Mouse (Mus musculus) E14TG2a.4 (cell line): ENCODE data around the gene Clcn3.

Experiments
- H3K27me3 ChIP-seq: 2 replicates; pipeline ENCODE4 v1.6.1; 2014; ENCODE audit warnings: low read length, control low read depth; ENCODE audit not compliant: insufficient read depth
- H3K36me3 ChIP-seq: 2 replicates; pipeline ENCODE4 v1.6.1; 2014; ENCODE audit warnings: low read length, control low read depth; ENCODE audit not compliant: insufficient read depth
- H3K4me1 ChIP-seq: replicated peaks from 2 replicates; pipeline ENCODE4 v1.6.1; 2014; ENCODE audit warnings: low read depth, low read length, control low read depth
- H3K4me3 ChIP-seq: replicated peaks from 2 replicates; pipeline ENCODE4 v1.5.1; 2014; ENCODE audit warnings: mild to moderate bottlenecking, low read length
- H3K9me3 ChIP-seq: 2 replicates; pipeline ENCODE4 v1.6.1; 2014; ENCODE audit warnings: low read length, control low read depth
- CTCF ChIP-seq: conservative IDR thresholded peaks from 2 replicates; pipeline ENCODE4 v1.5.1; 2014; ENCODE audit warnings: low read length
- NANOG ChIP-seq: IDR thresholded peaks from 2 replicates; pipeline ENCODE4 v1.6.1; 2014; ENCODE audit warnings: borderline replicate concordance, low read length, mixed read lengths
- POU5F1 ChIP-seq: IDR thresholded peaks from 2 replicates; pipeline ENCODE4 v1.6.1; 2014; ENCODE audit warnings: low read length, borderline replicate concordance

Clcn3 gene

DNA sequence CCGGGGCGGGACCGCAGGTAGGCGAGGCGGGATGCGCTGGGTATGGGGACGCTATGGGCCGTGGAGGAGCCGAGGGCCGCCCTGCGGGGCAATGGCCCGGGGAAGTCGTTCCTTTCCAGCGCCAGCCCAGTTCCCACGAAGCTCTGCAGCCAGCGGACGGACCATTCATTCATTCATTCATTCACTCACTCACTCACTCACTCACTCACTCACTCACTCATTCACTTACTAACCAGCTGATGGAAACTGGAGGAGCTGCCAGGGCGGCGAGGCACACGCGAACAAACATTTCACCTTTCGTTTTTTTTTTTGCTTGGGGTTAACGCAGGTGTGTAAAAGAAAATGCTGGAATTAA is 92.6 kb downstream of the Clcn3 start:
- no peaks in the 10 kb centered on the region for H3K27me3 ChIP-seq
- TF ChIP-seq POU5F1 (no peak), NANOG (no peak), CTCF (no peak)
- no peaks in the 10 kb centered on the region for H3K9me3 ChIP-seq
- peaks cover 26% of the 10 kb centered on the region for H3K4me1 ChIP-seq
- H3K36me3 ChIP-seq: peaks cover 33% of the 10 kb centered on the region
- peak overlapping the region; percentile 92 for H3K4me3 ChIP-seq

DNA sequence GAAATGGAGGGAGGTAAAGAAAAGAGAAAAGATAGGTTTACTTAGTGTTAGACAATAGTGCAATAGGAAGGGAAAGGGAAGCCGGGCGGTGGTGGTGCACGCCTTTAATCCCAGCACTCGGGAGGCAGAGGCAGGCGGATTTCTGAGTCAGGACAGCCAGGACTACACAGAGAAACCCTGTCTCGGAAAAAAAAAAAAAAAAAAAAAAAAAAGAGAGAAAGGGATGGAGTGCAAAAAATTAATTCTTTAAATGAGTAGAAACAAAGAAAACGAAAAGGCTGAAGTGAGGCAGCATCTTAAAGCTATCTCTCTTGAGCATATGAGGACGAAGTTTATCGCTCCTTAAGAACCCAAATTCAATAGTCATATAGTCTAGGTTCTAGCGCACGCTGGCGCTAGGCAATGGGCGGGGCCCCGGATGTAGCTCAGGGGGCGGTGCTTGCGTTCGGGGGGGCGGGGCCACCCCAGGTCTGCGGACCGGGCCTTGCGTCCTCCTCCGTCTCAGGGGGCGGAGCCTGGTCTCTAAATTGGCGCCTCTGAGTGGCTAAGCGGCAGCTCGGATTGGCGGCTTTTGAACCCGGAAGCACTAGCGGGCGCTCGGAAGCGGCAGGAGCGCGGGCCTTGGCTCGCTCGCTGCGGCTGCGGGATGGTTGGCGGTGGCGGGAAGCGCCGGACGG is 93.1 kb downstream of the Clcn3 start, which contains the start of gene Hpf1:
TSS of gene Hpf1 (plus strand) at position 576 of the 677 bp plus-strand sequence.
- peaks cover 26% of the 10 kb centered on the region for H3K4me1 ChIP-seq
- H3K36me3 ChIP-seq: peaks cover 28% of the 10 kb centered on the region
- peak within 1 kb of the TSS; percentile 92 for H3K4me3 ChIP-seq
- TF ChIP-seq NANOG (no peak), CTCF (no peak), POU5F1 (no peak)
- no peaks in the 10 kb centered on the region for H3K9me3 ChIP-seq
- H3K27me3 ChIP-seq: no peaks in the 10 kb centered on the region

GRCm38 (mm10) chr8:60889131-60889842 is 93.8 kb downstream of the Clcn3 start:
- Histone ChIP-seq H3K4me1 (peaks cover 26% of the 10 kb centered on the region), H3K4me3 (0 out of 2 replicates have a peak overlapping the region, but pooled peaks have one; percentile 92), H3K36me3 (peaks cover 21% of the 10 kb centered on the region), H3K27me3 (no peaks in the 10 kb centered on the region), H3K9me3 (no peaks in the 10 kb centered on the region)
- TF ChIP-seq CTCF: no peak
- TF ChIP-seq NANOG: no peak

DNA sequence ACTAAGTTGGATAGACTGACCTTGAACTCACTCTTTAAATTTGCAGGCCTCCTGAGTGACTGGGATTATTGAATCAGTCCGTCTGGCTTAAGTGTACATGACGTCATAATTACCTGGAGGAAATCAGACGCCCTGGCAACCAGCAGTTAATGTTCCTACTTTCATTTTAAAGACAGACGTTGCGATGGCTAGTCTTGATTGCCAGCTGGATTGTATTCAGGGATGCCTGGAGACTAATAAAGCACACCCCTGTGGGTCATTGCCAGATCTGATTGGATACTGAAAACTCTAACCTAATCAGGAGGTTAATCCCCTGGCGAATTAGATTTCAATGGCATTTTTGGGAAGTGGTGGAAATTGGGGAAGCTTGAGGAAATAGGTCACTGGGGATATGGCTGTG is 96.4 kb downstream of the Clcn3 start:
- Histone ChIP-seq H3K4me1 (peaks cover 16% of the 10 kb centered on the region), H3K36me3 (no peaks in the 10 kb centered on the region), H3K9me3 (no peaks in the 10 kb centered on the region), H3K4me3 (no peak overlapping the region), H3K27me3 (peaks cover 3% of the 10 kb centered on the region; the same call in 1 of the 2 replicates)
- TF ChIP-seq POU5F1 (no peak), NANOG (no peak), CTCF (no peak)

GRCm38 (mm10) chr8:60883419-60884137 is 99.5 kb downstream of the Clcn3 start:
- H3K36me3 ChIP-seq: no peaks in the 10 kb centered on the region
- H3K9me3 ChIP-seq: no peaks in the 10 kb centered on the region
- peaks cover 3% of the 10 kb centered on the region; the same call in 1 of the 2 replicates for H3K27me3 ChIP-seq
- no peaks in the 10 kb centered on the region for H3K4me1 ChIP-seq
- TF ChIP-seq POU5F1: no peak
- TF ChIP-seq NANOG: no peak
- TF ChIP-seq CTCF: no peak
- no peak overlapping the region for H3K4me3 ChIP-seq

GRCm38 (mm10) chr8:60878617-60879016 is 104.5 kb downstream of the Clcn3 start:
- no peaks in the 10 kb centered on the region for H3K4me1 ChIP-seq
- no peaks in the 10 kb centered on the region for H3K9me3 ChIP-seq
- H3K36me3 ChIP-seq: no peaks in the 10 kb centered on the region
- no peak overlapping the region for H3K4me3 ChIP-seq
- peaks cover 2% of the 10 kb centered on the region; the same call in 1 of the 2 replicates for H3K27me3 ChIP-seq
- TF ChIP-seq NANOG: no peak

- H3K36me3 ChIP-seq: no peaks in the 10 kb centered on the region
- peaks cover 44% of the 10 kb centered on the region for H3K4me1 ChIP-seq
- TF ChIP-seq POU5F1 (no peak), CTCF (no peak), NANOG (no peak)
- H3K4me3 ChIP-seq: no peak overlapping the region
- H3K9me3 ChIP-seq: no peaks in the 10 kb centered on the region
- no peaks in the 10 kb centered on the region for H3K27me3 ChIP-seq
These were observed 112.6 kb downstream of the Clcn3 start for GRCm38 (mm10) chr8:60870231-60871193.
